Mouse (Mus musculus) c-Kit-negative CD71-positive TER-119-positive erythroid progenitor cells, embryonic 14.5 days (primary cell): ENCODE data around the gene Ttyh3.
A peak's percentile ranks its signal among the peaks of the same experiment; 100 is the strongest.

ENCODE experiments used
- DNase-seq: peaks from one replicate; pipeline ENCODE4 v3.0.0-alpha.2; 2013; ENCODE audit warnings: low read depth, low spot score

Gene Ttyh3

GRCm38 (mm10) chr5:140652587-140652986 lies 3.8 kb upstream of the Ttyh3 start:
- no peak for DNase-seq

DNA sequence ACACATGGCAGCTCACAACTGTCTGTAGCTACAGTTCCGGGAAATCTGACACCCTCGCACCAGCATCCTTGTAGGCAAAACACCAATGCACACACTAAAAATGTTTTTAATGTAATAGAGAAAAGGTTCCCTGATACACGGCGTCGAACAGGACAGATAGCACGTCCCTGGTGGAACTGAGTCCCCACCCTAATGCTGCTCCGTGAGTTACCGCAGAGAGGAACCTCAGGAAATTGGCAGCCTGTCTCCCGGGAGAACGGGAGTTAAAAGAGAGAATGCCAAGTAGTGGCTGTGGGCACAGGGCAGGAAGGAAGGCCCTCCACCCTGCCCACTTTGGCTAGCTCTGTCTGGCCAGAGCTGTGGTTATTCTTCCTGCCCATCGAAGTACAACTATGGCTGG lies 2.4 kb upstream of the Ttyh3 start:
- DNase-seq: no peak

GRCm38 (mm10) chr5:140649881-140650414 lies 1.1 kb upstream of the Ttyh3 start:
- DNase-seq: no peak

DNA sequence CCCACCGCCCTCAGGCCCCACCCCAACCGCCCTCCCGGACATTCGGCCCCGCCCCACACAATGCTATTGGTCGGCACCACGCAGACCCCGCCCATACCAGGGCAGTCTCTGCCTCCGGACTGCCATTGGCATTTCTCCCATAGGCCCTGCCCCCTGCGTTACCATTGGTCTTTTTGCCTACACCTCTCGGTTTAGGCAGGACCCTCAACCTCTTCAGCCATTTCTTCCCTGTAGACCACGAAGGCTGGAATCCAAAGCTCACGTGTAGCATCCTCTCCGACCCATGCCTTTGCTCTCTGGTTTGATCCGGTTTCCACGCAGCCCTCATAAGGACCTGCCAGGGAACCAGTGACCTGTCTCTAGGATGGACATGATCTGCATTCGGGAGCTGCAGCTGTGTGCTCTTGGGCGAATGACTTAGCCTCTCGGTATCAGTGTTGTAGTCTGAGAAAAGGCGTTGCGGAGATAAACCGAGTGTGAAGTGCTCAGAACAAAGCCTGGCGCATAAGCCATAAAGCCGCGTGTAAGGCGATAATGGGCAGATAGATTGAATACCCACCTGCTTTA lies 353 bp upstream of the Ttyh3 start:
- DNase-seq: peak; percentile 92

DNA sequence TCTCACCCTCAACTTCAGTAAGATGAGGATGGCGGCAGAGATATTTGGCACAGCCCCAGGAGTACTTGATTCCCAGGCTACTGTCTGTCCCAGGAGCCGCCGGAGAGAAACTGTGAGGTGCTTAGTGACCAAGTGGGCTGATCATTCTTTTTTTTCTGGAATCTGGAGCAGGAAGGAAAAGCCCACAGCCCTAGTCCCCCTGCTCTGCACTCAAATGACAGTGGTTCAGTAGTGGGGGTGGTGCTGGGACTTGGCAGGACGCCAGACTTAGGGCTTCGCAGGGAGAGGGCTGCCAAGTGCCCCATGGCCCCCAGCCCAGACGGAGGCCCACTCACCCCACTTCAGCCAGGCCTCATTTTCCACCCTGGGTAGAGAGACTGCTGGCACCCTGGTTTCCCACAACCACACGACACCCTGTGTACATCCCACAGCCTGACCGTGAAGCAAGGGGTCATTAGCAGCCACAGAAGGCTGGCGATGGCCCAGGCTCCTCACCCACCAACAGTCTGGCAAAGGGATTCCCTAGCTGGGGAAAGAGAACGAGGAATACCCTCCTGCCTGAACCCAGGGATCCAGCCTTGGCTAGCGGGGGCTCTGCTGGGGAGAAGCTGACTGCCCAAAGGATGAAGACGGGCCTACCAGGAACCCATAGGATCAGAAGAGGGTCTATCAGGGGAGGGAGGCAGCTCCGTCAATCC lies 861 bp downstream of the Ttyh3 start:
- DNase-seq: no peak

GRCm38 (mm10) chr5:140647031-140647760 lies 1.6 kb downstream of the Ttyh3 start:
- no peak for DNase-seq

DNA sequence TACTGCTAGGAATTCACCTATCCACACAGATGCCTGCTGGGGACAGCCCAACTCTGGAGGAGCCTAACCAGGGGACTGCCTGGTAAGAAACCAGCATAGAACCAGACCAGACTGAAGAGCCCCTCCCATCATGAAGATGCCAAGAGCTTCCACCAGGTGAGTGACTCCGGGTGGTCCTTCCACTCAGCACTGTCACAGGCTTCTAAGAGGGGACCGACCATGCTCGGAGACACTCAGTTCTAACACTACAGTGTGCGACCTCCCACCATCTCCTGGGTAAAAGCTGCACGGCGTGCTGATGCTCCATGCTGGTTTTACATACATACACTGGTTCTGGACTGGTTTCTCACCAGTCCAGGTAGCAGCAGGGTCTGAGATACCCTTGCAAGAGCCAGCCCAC lies 2.7 kb downstream of the Ttyh3 start:
- DNase-seq: no peak

- no peak for DNase-seq
These were observed 3.4 kb downstream of the Ttyh3 start for GRCm38 (mm10) chr5:140645454-140645853.

DNA sequence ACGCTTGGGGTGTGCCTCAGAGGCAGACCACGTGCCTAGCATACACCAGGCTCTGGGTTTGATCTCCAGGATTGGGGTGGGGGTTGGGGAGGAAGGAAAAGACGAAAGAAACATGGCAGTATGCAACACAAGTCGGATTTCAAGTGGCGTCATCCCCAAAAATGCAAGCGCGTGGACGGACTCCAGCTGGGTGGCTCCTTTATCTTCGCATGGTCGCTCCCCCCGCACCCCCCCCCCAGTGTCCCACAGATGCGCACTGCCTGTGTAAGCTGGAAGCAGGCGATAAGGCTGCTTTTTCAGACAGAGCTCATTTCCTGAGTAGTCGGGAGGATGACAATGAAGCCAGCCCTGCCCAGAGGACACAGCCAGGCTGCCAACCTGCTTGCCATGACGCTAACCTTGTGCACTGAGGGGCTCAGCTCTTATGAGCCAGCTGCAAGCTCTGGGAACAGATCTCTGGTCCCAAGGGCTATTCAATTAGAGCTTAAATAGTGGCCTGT lies 4.1 kb downstream of the Ttyh3 start:
- DNase-seq: peak; percentile 45

DNA sequence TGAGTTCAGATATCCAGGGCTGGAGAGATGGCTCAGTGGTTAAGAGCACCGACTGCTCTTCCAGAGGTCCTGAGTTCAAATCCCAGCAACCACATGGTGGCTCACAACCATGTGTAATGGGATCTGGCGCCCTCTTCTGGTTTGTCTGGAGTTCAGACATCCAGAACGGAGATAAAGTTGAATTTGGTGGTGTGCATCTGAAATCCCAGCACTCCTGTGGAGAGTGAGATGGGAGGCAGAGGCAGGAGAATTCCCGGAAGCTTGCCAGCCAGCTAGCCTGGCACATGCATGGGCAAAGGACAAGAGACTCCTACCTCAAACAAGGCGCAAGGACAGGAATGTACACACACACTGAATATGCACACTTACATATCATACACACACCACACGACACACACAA lies 4.6 kb downstream of the Ttyh3 start:
- no peak for DNase-seq

- DNase-seq: no peak
These were observed 6.8 kb downstream of the Ttyh3 start for GRCm38 (mm10) chr5:140642076-140642475.

- no peak for DNase-seq
These were observed 7.4 kb downstream of the Ttyh3 start for GRCm38 (mm10) chr5:140641254-140641928.

DNA sequence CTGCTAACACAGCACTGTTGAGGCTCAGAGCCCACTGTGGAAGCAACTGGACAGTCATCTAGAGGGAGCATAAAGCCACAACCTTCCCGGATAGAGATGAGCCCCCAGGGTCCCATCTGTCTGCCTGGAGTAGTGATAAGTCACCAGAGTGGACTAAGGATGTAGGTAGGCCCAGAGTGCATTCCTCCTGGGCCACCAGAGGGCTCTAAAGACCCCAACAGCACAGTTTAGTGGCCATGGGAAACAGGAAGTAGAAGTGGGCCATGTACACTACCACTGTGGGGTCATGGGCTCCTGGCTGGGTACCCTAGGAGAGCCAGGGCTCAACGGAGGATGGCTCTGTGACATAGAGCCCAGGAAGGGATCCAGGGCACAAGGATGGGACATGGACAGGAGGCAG lies 8.0 kb downstream of the Ttyh3 start:
- DNase-seq: no peak

- no peak for DNase-seq
These were observed 9.0 kb downstream of the Ttyh3 start for GRCm38 (mm10) chr5:140639871-140640270.

DNA sequence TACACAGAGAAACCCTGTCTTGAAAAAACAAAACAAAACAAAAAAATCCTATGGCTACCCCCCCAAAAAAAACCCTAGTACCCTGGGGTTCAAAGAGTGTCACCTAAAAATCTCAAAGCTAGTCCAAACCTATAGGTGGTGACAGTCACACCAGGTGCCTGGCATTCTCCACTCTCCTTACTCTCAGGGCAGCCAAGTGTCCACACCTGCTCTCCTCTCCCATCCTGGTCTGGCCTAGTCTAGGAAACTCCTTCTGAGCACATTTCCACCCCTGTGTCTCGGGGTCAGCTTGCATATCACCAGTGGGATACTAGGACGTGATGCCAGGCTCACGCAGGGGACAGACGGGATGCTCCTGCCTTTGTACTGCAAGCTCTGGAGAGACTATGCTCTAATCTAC lies 9.5 kb downstream of the Ttyh3 start:
- no peak for DNase-seq

- no peak for DNase-seq
These were observed 10.3 kb downstream of the Ttyh3 start for GRCm38 (mm10) chr5:140638484-140638883.

GRCm38 (mm10) chr5:140637989-140638388 lies 10.8 kb downstream of the Ttyh3 start:
- no peak for DNase-seq

GRCm38 (mm10) chr5:140637058-140637410 lies 11.8 kb downstream of the Ttyh3 start:
- DNase-seq: no peak

- DNase-seq: no peak
These were observed 12.3 kb downstream of the Ttyh3 start for GRCm38 (mm10) chr5:140636316-140637057.

DNA sequence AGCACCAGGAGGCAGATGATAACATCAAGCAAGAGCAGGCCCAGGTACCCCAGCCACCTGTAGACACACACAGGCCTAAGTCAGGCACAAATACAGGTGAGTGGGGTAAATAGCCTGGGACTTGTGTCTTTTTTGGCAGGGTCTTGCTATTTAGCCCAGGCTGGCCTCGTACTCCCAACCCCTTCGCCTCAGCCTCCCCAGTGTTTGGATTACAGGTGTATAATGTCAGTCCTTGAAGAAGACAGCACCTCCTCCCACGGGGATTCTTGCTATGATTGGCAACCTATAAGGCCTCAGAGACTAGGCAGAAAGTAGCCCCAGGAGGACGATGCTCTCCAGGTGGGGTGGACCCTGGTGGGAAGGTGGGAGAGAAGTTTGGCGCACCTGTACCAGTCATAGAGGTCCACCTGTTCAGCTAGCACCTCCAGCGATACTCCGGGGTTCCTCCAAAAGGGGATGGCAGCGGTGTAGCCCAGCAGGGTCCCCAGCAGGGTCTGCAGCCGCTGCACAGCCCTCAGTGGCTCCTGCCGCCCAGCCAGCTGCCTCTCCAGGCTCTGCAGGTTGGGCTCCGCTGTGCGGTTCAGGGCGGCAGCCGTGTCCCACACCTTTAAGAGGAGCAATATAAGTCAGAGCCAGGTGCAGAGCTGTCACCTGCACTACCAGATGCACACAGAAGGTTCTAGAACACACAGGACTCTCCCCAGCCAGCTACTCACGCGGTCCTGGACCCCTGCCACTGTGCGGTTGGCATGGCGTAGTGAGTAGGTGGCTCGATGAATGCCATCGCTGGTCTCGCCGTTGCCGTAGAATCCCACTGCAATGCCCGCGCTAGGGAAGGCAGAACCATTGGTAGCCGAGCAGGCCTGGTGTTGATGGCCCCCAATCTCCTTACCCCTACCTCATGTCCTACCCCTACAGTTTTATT lies 13.8 kb downstream of the Ttyh3 start:
- DNase-seq: no peak
